Mouse (Mus musculus) brain, embryonic 14.5 days (tissue): Measurements from ENCODE around the gene Tead3. TPM values are rescaled to one million over a fixed set of nuclear protein-coding genes. Genes with fewer than 3 reads are reported as not detected.
"Not testable (repeated sequence)": the region's sequence is repeated elsewhere in the genome, so short reads cannot be mapped to it uniquely, and the experiment has no call there.

Experiments
- DNase-seq: peaks from one replicate; pipeline ENCODE4 v3.0.0-alpha.2; 2011; ENCODE audit warnings: low read depth
- CTCF ChIP-seq: fragments of 200-500 bp; IDR thresholded peaks from 2 replicates; pipeline ENCODE4 v1.5.1; 2012; ENCODE audit warnings: inconsistent platforms, mild to moderate bottlenecking, moderate library complexity, borderline replicate concordance; ENCODE audit not compliant: insufficient read depth, insufficient read length; ENCODE audit errors: extremely low read depth
- POLR2A ChIP-seq: fragments of 200-500 bp; IDR thresholded peaks from 2 replicates; pipeline ENCODE4 v1.6.1; 2012; ENCODE audit warnings: mild to moderate bottlenecking, inconsistent platforms, borderline replicate concordance; ENCODE audit not compliant: poor library complexity, insufficient read depth, insufficient read length, severe bottlenecking; ENCODE audit errors: extremely low read depth
- polyA plus RNA-seq: library from polyadenylated mRNA; depleted of rRNA; stranded (reverse); fragments of >200 nt; gene quantifications from 2 replicates; pipeline ENCODE4 v1.2.3, GENCODE M21; 2012

Gene Tead3
- polyA plus RNA-seq, 1 experiment: 16.4 TPM

- TF ChIP-seq CTCF: peak; percentile 84
- TF ChIP-seq POLR2A: no peak
- peak; percentile 38 for DNase-seq
These were observed 23.2 kb upstream of the Tead3 start for GRCm38 (mm10) chr17:28373821-28374220.

GRCm38 (mm10) chr17:28371941-28372340 lies 21.3 kb upstream of the Tead3 start:
- TF ChIP-seq CTCF (no peak), POLR2A (no peak)
- DNase-seq: no peak

GRCm38 (mm10) chr17:28371286-28371685 lies 20.7 kb upstream of the Tead3 start:
- DNase-seq: no peak
- TF ChIP-seq CTCF: no peak
- TF ChIP-seq POLR2A: no peak

- TF ChIP-seq POLR2A (no peak), CTCF (no peak)
These were observed 18.4 kb upstream of the Tead3 start for GRCm38 (mm10) chr17:28369056-28369455.

GRCm38 (mm10) chr17:28368449-28368848 lies 17.8 kb upstream of the Tead3 start:
- peak; percentile 66 for DNase-seq
- TF ChIP-seq CTCF (peak; percentile 83), POLR2A (no peak)

More at GRCm38 (mm10) chr17:28369056-28369455, 18.4 kb upstream of the Tead3 start:
- DNase-seq: no peak

GRCm38 (mm10) chr17:28365122-28365521 lies 14.5 kb upstream of the Tead3 start, which contains the start of gene Tulp1:
TSS of gene Tulp1 (minus strand) at chr17:28365222.
- TF ChIP-seq POLR2A: no peak
- TF ChIP-seq CTCF: no peak
- DNase-seq: no peak

- TF ChIP-seq CTCF (no peak), POLR2A (no peak)
- DNase-seq: no peak
These were observed 12.9 kb upstream of the Tead3 start for GRCm38 (mm10) chr17:28363507-28363906.

- TF ChIP-seq CTCF: no peak
- TF ChIP-seq POLR2A: no peak
- DNase-seq: peak; percentile 25
These were observed 12.2 kb upstream of the Tead3 start for GRCm38 (mm10) chr17:28362653-28363292.

GRCm38 (mm10) chr17:28361921-28362652 lies 11.5 kb upstream of the Tead3 start:
- no peak for DNase-seq
- TF ChIP-seq POLR2A (no peak), CTCF (no peak)

GRCm38 (mm10) chr17:28360531-28361277 lies 10.1 kb upstream of the Tead3 start:
- TF ChIP-seq CTCF: no peak
- TF ChIP-seq POLR2A: no peak
- no peak for DNase-seq

- not testable (repeated sequence) for DNase-seq
These were observed 8.1 kb upstream of the Tead3 start for GRCm38 (mm10) chr17:28358576-28359261.
